Mouse (Mus musculus) gastrocnemius, postnatal 36 days (tissue): ENCODE data around the gene Tprn. TPM values are rescaled to one million over a fixed set of nuclear protein-coding genes. Genes with fewer than 3 reads are reported as not detected.

Source experiments
- DNase-seq, 2 experiments: peaks; one replicate each; pipeline ENCODE4 v3.0.0; 2022
- intact Hi-C: fragments of 180-260 bp; cut with DNase I; formaldehyde crosslinking; loops from one replicate; pipeline ENCODE4 v1.15.1; 2025
- total RNA-seq, 2 experiments: library from RNA; stranded (reverse); gene quantifications; 2 replicates each; pipeline ENCODE4 v1.2.3; 2021

The Tprn gene
- total RNA-seq, 2 experiments from 2014 or later, result 3.8 to 4.5 TPM

DNA sequence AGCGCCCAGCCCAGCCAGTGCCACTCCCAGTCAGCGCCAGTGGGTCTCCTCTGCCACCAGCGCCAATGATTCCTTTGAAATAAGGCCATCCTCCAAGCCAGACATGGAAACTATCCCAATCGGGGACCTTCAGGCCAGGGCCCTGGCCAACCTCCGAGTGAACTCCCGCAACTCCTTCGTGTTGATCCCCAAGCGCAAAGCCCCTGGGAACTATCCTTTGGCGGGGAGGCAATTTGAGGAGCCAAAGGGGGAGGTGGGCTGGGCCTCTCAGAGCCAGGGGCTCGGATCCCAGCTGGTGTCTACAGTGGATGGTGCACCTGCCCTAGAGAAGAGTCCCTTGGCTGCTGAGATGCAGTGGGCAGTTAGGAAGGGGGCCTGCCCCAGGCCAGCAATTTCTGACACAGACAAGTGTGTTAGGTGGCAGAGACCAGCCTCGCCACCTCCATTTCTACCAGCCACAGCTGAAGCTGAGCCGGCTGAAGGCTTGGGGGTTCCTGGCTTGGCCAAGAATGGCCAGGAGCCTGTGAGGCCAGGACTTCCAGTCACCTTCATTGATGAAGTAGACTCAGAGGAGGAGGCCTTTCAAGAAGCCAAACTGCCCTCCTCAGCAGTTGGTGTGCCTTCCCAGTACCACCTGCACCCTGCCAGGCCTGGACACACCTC, 1.3 kb downstream of the Tprn start:
- intact Hi-C loops, result no loop called here
- no peak for DNase-seq

DNA sequence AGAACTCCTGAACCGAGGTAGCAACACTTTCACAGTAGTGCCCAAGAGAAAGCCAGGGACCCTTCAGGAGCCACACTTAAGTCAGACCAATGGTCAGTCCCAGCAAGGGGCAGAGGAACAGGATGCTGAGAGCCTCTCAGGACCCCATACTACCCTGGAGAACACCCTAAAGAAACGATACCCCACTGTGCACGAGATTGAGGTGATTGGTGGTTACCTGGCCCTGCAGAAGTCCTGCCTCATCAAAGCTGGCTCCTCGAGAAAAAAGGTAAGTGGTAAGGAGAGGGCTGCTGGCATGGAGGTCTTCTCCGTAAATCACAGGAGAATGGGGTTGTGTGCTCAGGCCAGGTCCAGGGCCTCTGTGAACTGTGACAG, 1.9 kb downstream of the Tprn start:
- DNase-seq, result no peak
- intact Hi-C loops, result no loop called here

- intact Hi-C loops, result no loop called here
- no peak for DNase-seq
Observed at GRCm38 (mm10) chr2:25264851-25265250, 2.4 kb downstream of the Tprn start.

DNA sequence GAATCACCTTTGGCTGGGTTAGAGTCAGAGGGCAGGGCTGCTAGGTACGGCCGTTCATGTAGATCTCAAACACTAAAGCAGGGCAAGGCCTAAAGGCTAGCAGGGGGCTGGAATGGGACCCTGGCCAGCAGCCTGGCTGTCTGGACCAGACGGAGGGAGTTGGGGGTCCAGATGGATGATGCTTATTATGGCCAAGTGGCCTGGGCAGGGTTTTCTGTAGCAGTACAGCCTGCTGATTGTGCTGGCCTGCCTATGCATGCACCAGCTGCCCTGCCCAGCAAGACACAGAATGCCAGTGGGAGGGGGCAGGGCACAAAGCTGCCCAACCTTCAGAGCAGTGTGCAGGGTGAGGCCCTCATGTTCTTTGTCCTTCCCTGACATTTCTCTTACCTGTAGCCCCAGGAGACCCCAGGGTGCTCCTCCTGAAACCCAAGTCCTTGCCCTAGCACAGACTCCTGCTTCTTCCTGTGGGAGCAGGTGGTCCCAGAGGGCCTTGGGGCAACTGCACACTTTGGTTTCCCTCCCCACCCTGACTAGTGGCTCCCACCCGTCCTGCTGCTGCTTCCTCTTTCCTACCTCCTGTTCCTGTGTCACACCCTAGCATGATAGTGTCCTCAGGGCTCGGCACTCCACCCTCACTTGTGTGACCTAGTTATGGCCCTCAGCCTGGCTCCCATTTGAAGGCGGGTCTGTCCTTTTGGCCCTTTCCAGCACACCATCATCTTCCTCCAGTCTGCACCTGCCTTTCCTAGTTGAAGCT, 3.7 kb downstream of the Tprn start:
- no peak for DNase-seq
- intact Hi-C loops, result no loop called here

GRCm38 (mm10) chr2:25266720-25267119, 4.3 kb downstream of the Tprn start:
- peak in 1 of 2 experiments; percentile 45 for DNase-seq
- intact Hi-C loops, result no loop called here

DNA sequence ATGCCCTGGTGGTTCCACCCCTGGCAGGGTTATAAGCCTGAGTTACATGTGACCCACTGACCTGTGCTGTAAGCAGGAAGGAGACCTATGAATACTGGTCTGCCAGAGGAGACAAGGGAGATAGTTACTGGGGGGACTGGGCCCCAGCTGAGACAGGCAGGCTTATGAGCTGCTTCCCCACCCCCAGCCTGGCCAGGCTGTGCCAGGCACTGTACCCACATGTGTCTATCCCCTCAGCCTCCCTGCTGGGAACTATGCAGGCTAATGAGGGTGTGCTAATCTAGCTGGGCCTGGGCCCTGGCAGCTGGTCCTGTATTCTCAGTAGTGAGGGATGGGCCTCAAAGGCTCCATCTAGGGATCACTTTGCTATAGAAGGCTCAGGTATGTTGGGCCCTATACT, 4.8 kb downstream of the Tprn start:
- intact Hi-C loops, result no loop called here
- DNase-seq, result no peak

- DNase-seq, result no peak
- intact Hi-C loops, result no loop called here
Observed at GRCm38 (mm10) chr2:25267746-25268309, 5.4 kb downstream of the Tprn start.

- intact Hi-C loops, result loop anchor here (5.0 kb wide), 2 partner anchors 60 to 80 kb away; partner anchors contain the start of gene Man1b1
- peak; percentile 95 to 98 for DNase-seq
Observed at GRCm38 (mm10) chr2:25271827-25272511, 9.6 kb downstream of the Tprn start, which contains the start of the genes Ssna1 and Anapc2. Ssna1 (minus strand) TSS chr2:25272438. Anapc2 (plus strand) TSS chr2:25272478.

DNA sequence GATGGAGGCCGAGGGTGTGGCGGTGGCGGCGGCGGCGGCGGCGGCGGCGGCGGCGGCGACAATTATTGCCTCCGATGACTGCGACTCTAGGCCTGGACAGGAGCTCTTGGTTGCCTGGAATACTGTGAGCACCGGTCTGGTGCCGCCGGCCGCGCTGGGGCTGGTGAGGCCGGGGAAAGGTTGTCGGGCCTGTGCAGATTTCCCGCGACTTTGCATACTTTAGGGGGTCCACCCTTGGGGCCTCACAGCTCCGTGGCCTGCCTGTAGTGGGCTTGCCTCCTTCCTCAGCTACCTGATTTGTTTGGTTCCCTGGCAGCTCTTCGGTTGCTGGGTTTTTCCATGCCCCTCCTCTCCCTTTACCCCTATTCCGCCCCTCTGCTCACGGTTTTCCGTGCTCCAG, 10.1 kb downstream of the Tprn start:
- intact Hi-C loops, result loop anchor here (5.0 kb wide), 2 partner anchors 60 to 80 kb away; partner anchors contain the start of gene Man1b1
- no peak for DNase-seq

- DNase-seq, result no peak
- intact Hi-C loops, result loop anchor here (5.0 kb wide), 2 partner anchors 59 to 81 kb away; partner anchors contain the start of gene Man1b1
Observed at GRCm38 (mm10) chr2:25273010-25273409, 10.6 kb downstream of the Tprn start.

- peak in 1 of 2 experiments; percentile 70 for DNase-seq
- intact Hi-C loops, result no loop called here
Observed at GRCm38 (mm10) chr2:25278928-25279882, 16.8 kb downstream of the Tprn start.

DNA sequence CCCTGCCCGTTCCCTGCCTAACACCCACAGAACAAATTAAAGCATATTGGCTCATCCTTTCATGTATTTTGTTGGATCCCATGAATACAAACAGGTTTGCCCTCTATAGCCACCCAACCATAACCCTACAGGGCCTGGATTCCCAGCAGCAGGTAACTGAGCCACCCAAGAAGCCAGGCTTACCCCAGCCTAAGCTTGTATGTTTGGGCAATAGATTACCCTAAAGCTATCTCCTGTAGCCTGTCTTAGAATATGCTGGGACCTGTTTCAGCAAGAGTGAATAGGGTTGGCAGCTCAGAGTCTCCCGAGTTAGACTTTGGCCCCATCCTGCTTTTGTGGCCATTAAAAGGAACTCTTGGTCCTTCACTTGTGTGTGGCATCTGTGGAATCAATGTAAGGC, 23.1 kb downstream of the Tprn start:
- DNase-seq, result no peak
- intact Hi-C loops, result loop anchor here (5.0 kb wide), 1 partner anchor 42 kb away; no protein-coding TSS in a partner anchor

DNA sequence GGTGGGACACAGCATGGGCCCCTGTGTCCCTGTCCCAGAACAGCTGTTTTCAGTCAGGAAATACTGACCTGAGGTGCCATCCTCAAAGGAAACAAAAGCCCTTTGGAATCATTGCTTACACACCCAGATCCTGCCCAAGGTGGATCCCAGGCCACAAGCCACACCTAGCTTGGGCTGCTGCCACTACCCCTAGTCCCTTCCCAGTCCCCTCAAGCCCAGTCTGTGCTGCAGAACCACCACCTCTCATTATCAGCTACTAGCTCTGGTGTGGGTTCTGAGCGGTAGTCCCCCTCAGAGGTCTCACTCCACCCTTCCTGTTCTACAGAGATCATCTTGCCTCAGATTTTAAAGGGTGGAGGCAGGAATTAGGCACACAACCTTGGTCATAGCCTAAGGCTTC, 23.9 kb downstream of the Tprn start:
- DNase-seq, result no peak
- intact Hi-C loops, result loop anchor here (5.0 kb wide), 1 partner anchor 41 kb away; no protein-coding TSS in a partner anchor

GRCm38 (mm10) chr2:25286837-25287636, 24.6 kb downstream of the Tprn start:
- intact Hi-C loops, result loop anchor here (5.0 kb wide), 1 partner anchor 40 kb away; no protein-coding TSS in a partner anchor
- no peak for DNase-seq

GRCm38 (mm10) chr2:25287927-25288649, 25.7 kb downstream of the Tprn start, which contains the start of gene Tmem210:
Tmem210 (plus strand) TSS chr2:25288145.
- no peak for DNase-seq
- intact Hi-C loops, result loop anchor here (5.0 kb wide), 1 partner anchor 39 kb away; no protein-coding TSS in a partner anchor

GRCm38 (mm10) chr2:25288734-25289345, 26.4 kb downstream of the Tprn start:
- intact Hi-C loops, result loop anchor here (5.0 kb wide), 1 partner anchor 38 kb away; no protein-coding TSS in a partner anchor
- DNase-seq, result no peak

GRCm38 (mm10) chr2:25289651-25290050, 27.2 kb downstream of the Tprn start, which contains the start of gene Lrrc26:
Lrrc26 (plus strand) TSS chr2:25289915.
- DNase-seq, result no peak
- intact Hi-C loops, result loop anchor here (5.0 kb wide), 1 partner anchor 38 kb away; no protein-coding TSS in a partner anchor
